Mouse (Mus musculus) layer of hippocampus, adult 2 months (tissue): ENCODE measurements around the gene Cdkl4. TPM values are rescaled to one million over a fixed set of nuclear protein-coding genes. Genes with fewer than 3 reads are reported as not detected.

Experiments
- DNase-seq, 2 experiments: peaks; one replicate each; pipeline ENCODE4 v3.0.0; 2022; ENCODE audit warnings: low spot score in 2 of 2
- H3K27ac ChIP-seq: fragments of 200-600 bp; 2 replicates; pipeline ENCODE4 v1.8.1; 2022
- H3K4me3 ChIP-seq: fragments of 200-600 bp; 2 replicates; pipeline ENCODE4 v1.8.1; 2022; ENCODE audit warnings: mild to moderate bottlenecking
- CTCF ChIP-seq: fragments of 200-600 bp; conservative IDR thresholded peaks from 2 replicates; pipeline ENCODE4 v1.8.1; 2022; ENCODE audit warnings: antibody characterized with exemption, mild to moderate bottlenecking, moderate library complexity
- total RNA-seq, 2 experiments: library from RNA; stranded (reverse); gene quantifications; 2 replicates each; pipeline ENCODE4 v1.2.3; 2021

Cdkl4 gene
- total RNA-seq, 2 experiments from 2014 or later, result 14.0 to 16.3 TPM

DNA sequence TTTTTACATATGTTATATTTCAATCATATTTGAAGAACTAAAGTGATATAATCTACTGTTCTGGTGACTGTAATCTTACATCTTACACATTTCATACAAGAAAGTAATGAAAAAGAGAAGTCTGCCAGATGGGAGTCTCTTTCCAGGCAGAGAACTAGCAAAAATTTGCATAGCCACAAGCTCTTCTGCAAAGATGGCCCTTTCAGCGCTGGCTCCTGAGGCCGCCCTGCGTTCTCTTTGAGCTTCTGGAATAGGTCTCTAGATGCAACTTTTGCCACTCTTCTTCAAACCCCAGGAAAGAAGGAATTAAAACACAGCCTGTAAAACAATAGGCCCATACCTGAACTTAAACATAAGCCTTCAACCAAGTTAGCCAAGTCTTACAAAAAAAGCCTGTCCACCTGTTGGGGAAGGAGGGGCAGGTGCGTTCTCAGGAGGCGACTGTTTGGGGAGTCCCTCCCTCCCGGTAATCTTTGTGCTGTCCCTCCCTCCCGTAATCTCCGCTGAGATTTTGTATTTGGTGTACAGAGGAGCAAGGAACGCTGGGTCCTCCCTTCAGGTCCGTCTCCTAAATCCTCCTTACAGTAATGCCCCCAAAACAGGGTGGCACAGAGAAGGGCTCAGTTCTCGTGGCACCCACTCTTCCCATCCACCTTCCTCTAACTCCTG lies 78.9 kb downstream of the Cdkl4 start:
- DNase-seq, result no peak
- Histone ChIP-seq H3K4me3 (no peak overlapping the region), H3K27ac (no peak overlapping the region)
- TF ChIP-seq CTCF, result no peak

DNA sequence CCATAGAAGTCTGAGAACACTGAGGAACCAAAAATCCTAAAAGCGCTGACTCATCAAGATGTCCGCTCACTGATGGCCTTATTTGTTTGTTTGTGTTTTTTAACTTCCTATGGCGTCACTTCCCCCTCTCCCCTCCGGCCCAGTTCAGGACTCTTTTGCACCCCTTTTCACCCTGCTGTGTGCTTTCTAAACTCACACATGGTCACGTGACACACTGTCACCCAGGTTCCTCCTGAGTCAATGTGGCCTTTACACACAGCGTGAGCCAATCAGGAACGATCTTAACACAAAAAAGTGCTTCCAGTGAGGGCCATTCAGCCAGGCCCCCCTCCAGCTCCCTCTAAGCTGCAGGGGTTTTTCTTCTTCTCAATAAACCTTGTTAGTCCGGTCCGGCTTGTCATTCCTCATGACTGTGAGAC lies 80.4 kb downstream of the Cdkl4 start:
- no peak overlapping the region for H3K4me3 ChIP-seq
- TF ChIP-seq CTCF, result no peak
- no peak for DNase-seq
- no peak overlapping the region for H3K27ac ChIP-seq

DNA sequence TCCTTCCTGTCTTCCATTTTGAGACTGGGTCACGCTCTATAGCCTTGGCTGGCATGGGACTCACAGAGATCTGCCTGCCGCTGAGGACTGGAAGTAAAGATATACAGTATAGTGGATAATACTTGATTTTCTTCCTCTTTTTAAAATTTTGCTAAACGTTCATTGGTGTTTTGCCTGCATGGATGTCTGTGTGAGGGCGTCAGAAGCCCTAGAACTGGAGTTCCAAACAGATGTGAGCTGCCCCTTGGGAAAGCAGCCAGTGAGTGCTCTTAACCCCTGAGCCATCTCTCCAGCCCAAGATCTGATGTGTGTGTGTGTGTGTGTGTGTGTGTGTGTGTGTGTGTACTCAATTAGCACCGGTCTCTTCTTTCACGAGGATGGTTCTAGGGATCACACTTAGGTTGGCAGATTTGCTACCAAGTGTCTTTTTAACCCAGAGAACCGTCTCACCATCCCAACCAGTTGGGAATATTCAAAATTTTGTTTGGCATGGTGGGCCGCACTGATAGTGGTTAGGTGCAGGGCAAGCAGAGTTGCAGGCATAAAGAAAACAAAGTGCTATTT lies 80.9 kb downstream of the Cdkl4 start:
- Histone ChIP-seq H3K4me3 (no peak overlapping the region), H3K27ac (no peak overlapping the region)
- DNase-seq, result no peak
- TF ChIP-seq CTCF, result no peak

DNA sequence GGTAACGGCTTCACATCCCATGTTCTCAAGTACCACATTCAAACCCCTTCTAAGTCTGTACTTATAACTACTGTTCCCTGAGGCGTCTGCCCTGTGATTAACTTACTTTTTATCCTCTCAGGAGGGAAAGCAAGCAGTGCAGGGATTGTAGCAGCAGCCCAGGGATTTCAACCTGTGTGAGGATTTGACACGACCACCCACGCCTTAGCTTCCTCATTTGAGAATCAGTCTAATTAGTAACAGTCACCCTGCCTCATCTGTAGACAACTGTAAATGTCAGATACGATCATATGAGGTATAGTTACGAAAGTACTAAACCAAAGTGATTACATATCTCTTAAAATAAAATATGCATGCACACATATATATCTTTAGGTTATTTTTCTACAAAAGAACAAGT lies 81.4 kb downstream of the Cdkl4 start:
- no peak for DNase-seq
- Histone ChIP-seq H3K27ac (no peak overlapping the region), H3K4me3 (no peak overlapping the region)
- TF ChIP-seq CTCF, result no peak

DNA sequence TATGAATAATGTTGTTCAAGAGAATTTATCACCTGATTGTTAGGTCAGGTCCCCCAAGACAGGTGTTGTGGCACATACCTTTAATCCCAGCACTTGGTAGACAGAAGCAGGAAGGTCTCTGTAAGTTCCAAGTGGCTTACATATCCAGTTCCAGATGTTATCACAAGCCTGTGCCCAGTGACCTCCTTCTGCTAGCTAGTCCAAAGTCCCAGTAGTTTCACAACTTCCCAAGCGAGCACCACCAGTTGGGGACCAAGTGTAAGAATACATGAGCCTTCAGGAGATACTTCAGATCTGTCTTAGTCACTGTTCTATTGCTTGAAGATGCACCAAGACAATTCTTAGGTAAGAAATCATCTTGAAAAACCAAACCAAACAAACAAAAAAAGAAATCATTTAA lies 83.7 kb downstream of the Cdkl4 start:
- Histone ChIP-seq H3K27ac (no peak overlapping the region), H3K4me3 (no peak overlapping the region)
- TF ChIP-seq CTCF, result no peak
- DNase-seq, result no peak

- no peak for DNase-seq
- no peak for TF ChIP-seq CTCF
- Histone ChIP-seq H3K27ac (no peak overlapping the region), H3K4me3 (no peak overlapping the region)
Observed at GRCm38 (mm10) chr17:80492811-80493210, 84.8 kb downstream of the Cdkl4 start.

GRCm38 (mm10) chr17:80492274-80492673 lies 85.3 kb downstream of the Cdkl4 start:
- no peak for TF ChIP-seq CTCF
- DNase-seq, result no peak
- Histone ChIP-seq H3K4me3 (no peak overlapping the region), H3K27ac (no peak overlapping the region)

- H3K27ac ChIP-seq, result no peak overlapping the region
- H3K4me3 ChIP-seq, result no peak overlapping the region
- DNase-seq, result no peak
- no peak for TF ChIP-seq CTCF
Observed at GRCm38 (mm10) chr17:80490166-80490565, 87.4 kb downstream of the Cdkl4 start.

DNA sequence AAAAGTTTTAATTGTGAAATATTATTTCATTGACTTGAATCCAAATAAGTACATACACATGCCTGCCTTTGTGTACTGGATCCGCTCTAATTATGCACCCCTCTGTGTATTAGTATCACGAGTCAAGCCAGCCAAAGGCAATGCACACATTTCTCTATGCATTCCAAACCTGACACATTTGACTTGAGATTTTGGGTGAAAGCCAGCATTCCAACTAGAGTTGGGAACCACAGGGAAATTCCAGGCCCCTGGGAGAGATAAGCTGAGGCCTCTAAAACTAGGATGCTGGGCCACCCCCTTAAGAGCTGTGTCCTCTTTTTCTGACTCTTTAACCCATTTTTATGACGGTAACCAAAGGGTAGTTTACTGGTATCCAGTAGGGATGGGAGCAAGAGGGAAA lies 88.7 kb downstream of the Cdkl4 start:
- no peak for TF ChIP-seq CTCF
- DNase-seq, result no peak
- Histone ChIP-seq H3K4me3 (no peak overlapping the region), H3K27ac (no peak overlapping the region)

DNA sequence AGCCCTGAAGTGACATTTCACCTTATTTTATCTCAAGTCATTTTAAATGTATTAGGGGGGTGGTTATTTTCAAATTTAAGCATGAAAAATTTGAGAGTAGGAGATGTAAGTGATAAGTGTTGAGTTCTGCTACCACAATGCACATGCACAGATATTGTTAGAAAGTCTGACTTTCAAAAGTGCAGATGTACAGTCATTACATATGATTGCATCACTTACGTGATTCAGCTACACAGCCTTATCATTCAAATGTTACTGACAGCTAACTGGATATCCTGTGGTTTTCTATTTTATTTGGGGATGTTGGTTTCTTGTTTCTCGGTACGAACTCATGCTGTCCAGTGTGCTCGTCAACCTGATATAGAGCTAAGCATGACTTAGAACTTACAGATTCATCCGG lies 92.5 kb downstream of the Cdkl4 start:
- TF ChIP-seq CTCF, result no peak
- no peak for DNase-seq
- Histone ChIP-seq H3K4me3 (no peak overlapping the region), H3K27ac (no peak overlapping the region)

DNA sequence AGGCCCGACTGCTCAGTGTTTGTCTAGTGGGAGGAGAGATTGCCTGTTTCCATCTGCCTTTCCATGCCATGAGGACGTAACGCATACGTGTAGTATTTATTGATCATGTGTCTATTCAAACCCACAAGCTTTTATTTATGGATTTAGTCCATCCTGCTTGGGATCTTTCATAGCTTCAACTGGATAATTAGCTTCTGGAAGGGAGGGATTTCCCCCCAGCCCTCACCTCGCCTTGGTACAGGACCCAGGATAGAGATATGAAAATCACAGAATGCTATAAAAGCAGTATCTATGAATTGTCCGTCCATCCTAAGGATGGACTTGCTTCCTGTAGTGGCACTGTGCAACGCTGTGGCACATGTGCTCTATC lies 96.8 kb downstream of the Cdkl4 start:
- TF ChIP-seq CTCF, result no peak
- DNase-seq, result no peak
- Histone ChIP-seq H3K4me3 (peak overlapping the region; percentile 75), H3K27ac (peak overlapping the region; percentile 96)

- peak; percentile 95 to 97 for DNase-seq
- H3K4me3 ChIP-seq, result peak within 1 kb of the TSS; percentile 75
- no peak for TF ChIP-seq CTCF
- H3K27ac ChIP-seq, result peak within 1 kb of the TSS; percentile 96
Observed at GRCm38 (mm10) chr17:80480031-80480854, 97.4 kb downstream of the Cdkl4 start, which contains the start of gene Sos1. Sos1 (minus strand) TSS chr17:80480453.

- H3K4me3 ChIP-seq, result peak overlapping the region; percentile 75
- no peak for TF ChIP-seq CTCF
- H3K27ac ChIP-seq, result peak overlapping the region; percentile 96
- peak; percentile 30 to 53 for DNase-seq
Observed at GRCm38 (mm10) chr17:80479295-80480030, 98.2 kb downstream of the Cdkl4 start.
